Mouse (Mus musculus): ENCODE data around the gene Galp.

DNA sequence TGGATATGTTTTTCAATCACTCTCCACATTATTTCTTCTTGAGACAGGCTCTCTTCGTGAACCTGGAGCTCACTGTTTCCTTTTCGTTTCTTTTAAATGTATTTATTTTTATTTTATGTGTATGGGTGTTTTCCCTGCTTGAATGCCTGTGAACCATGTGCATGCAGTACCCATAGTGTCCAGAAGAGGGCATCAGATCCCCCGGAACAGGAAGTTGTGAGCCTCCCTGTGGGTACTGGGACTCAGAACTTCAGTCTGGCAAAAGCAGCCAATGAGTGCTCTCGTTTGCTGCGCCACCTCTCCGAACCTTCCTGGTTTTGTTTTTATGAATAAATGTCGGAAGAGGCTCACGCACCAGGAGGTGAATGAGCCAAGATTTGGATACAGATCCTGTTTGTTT, 68.8 kb downstream of the Galp start:
- TF ChIP-seq CTCF (IDR thresholded peaks at IDR 0.05; ENCODE audit: control insufficient read depth, insufficient read depth, insufficient read length) (no peak), MAX (IDR thresholded peaks at IDR 0.05) (no peak), MYOD1 (IDR thresholded peaks at IDR 0.05; ENCODE audit: control insufficient read depth, insufficient read length, low read depth) (no peak), MYOG (IDR thresholded peaks at IDR 0.05; ENCODE audit: control insufficient read depth, extremely low read depth, insufficient read length) (no peak), USF1 (IDR thresholded peaks at IDR 0.05; ENCODE audit: low read depth) (no peak), CEBPB (IDR thresholded peaks at IDR 0.05; ENCODE audit: low read depth) (no peak), FOSL1 (IDR thresholded peaks at IDR 0.05; ENCODE audit: insufficient read depth, low read length, poor library complexity, severe bottlenecking) (no peak)

Data from C2C12 (cell line).